Mouse (Mus musculus) liver, embryonic 14.5 days (tissue): ENCODE measurements around the gene Arl15.

Experiments
- CTCF ChIP-seq: IDR thresholded peaks from 2 replicates; pipeline ENCODE4 v1.5.1; 2016; ENCODE audit warnings: antibody characterized with exemption, low read depth, control low read depth
- EP300 ChIP-seq: IDR thresholded peaks from 2 replicates; pipeline ENCODE4 v1.6.1; 2016; ENCODE audit warnings: antibody characterized with exemption, low read depth

DNA sequence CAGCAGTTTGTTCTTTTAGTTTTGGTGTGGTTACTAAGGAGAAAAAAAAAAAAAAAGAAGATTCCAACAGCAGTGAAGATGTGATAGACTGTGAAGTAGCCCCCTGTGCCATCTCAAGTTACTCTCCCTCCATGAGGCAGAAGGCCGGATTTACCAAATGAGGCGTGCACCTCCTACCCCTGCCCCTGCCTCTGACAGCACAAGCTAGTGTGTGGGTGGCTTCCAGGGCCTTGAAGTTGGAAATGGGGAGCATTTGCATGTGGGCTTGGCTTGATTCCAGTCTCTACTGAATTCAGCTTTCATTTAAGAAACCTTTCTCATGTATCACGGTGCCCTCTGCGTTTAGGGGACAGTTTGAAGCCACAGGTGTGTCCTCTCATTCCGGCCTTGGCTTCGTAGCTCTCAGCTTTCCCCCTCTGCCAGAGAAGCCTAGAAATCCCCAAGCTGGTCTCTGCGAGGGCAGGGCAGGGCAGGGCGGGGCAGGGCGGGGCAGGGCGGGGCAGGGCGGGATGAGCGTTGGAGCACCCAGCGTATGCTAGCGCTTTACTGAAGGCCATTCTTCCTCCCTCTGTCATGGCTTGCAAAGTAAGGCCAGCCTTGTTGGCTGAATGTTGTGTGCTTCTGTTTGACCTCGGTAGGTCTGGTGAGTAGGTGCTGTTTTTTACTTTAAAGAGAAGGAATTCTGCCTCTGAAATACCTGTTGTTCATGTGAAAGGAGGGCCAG, 21.6 kb downstream of the Arl15 start:
- no peak for TF ChIP-seq CTCF
- no peak for TF ChIP-seq EP300
